Mouse (Mus musculus) kidney, embryonic 15.5 days (tissue): Measurements from ENCODE around the gene Capn5. TPM values are rescaled to one million over a fixed set of nuclear protein-coding genes. Genes with fewer than 3 reads are reported as not detected.

ENCODE experiments used
- ATAC-seq: fragments of 200-750 bp; cut with Nextera tagmentation; replicated peaks from 2 replicates; pipeline ENCODE4 v1.8.0; 2017; ENCODE audit warnings: moderate TSS enrichment; ENCODE audit not compliant: low FRiP score
- H3K27ac ChIP-seq: fragments of 300-500 bp; sonication (generic); 2 replicates; pipeline ENCODE4 v1.5.1; 2015; ENCODE audit warnings: mild to moderate bottlenecking, inconsistent platforms
- H3K27me3 ChIP-seq: fragments of 300-500 bp; sonication (generic); 2 replicates; pipeline ENCODE4 v1.6.1; 2015; ENCODE audit warnings: inconsistent platforms
- H3K36me3 ChIP-seq: fragments of 300-500 bp; sonication (generic); 2 replicates; pipeline ENCODE4 v1.6.1; 2015; ENCODE audit warnings: inconsistent platforms
- H3K4me1 ChIP-seq: fragments of 300-500 bp; sonication (generic); 2 replicates; pipeline ENCODE4 v1.6.1; 2015; ENCODE audit warnings: inconsistent platforms
- H3K4me2 ChIP-seq: fragments of 300-500 bp; sonication (generic); 2 replicates; pipeline ENCODE4 v1.6.1; 2015; ENCODE audit warnings: moderate library complexity, mild to moderate bottlenecking, inconsistent platforms
- H3K4me3 ChIP-seq: fragments of 300-500 bp; sonication (generic); replicated peaks from 2 replicates; pipeline ENCODE4 v1.5.1; 2015; ENCODE audit warnings: mild to moderate bottlenecking, inconsistent platforms
- H3K9ac ChIP-seq: fragments of 300-500 bp; sonication (generic); 2 replicates; pipeline ENCODE4 v1.6.1; 2015; ENCODE audit warnings: mild to moderate bottlenecking, inconsistent platforms
- H3K9me3 ChIP-seq: fragments of 300-500 bp; sonication (generic); replicated peaks from 2 replicates; pipeline ENCODE4 v1.6.1; 2016; ENCODE audit warnings: inconsistent platforms
- WGBS: fragments of 180-500 bp; shearing (Covaris S2); methylation state at CpG from one replicate; pipeline ENCODE4 v1.1.7; 2015; ENCODE audit warnings: mixed read lengths; 5-methylcytosine and 5-hydroxymethylcytosine counted together
- polyA plus RNA-seq: library from polyadenylated mRNA; unstranded; fragments of >200 nt; fragmentation: Nextera tagmentation; extraction: Ambion mirVana; gene quantifications from 2 replicates; pipeline ENCODE4 v1.2.1, GENCODE M21; 2015

Capn5 gene
- polyA plus RNA-seq, 1 experiment from 2014 or later = 12.7 TPM

GRCm38 (mm10) chr7:98157636-98158332 is 20.3 kb downstream of the Capn5 start:
- no peak for ATAC-seq
- Histone ChIP-seq H3K36me3 (no peaks in the 10 kb centered on the region), H3K9me3 (no peaks in the 10 kb centered on the region), H3K4me2 (no peak overlapping the region), H3K4me1 (peaks cover 72% of the 10 kb centered on the region), H3K27me3 (no peaks in the 10 kb centered on the region), H3K9ac (no peak overlapping the region), H3K4me3 (no peak overlapping the region), H3K27ac (peak overlapping the region; percentile 81)
- 65% methylated on average over 5 of the region's 5 CpGs for WGBS

GRCm38 (mm10) chr7:98156280-98156665 is 21.8 kb downstream of the Capn5 start:
- H3K36me3 ChIP-seq = no peaks in the 10 kb centered on the region
- H3K4me3 ChIP-seq = no peak overlapping the region
- H3K4me1 ChIP-seq = peaks cover 72% of the 10 kb centered on the region
- H3K27ac ChIP-seq = peak overlapping the region; percentile 42; the same call in 1 of the 2 replicates
- no peak overlapping the region for H3K9ac ChIP-seq
- 57% methylated on average over 3 of the region's 3 CpGs for WGBS
- no peaks in the 10 kb centered on the region for H3K27me3 ChIP-seq
- H3K9me3 ChIP-seq = no peaks in the 10 kb centered on the region
- no peak overlapping the region for H3K4me2 ChIP-seq
- no peak for ATAC-seq

- Histone ChIP-seq H3K4me1 (peaks cover 71% of the 10 kb centered on the region), H3K9me3 (no peaks in the 10 kb centered on the region), H3K36me3 (no peaks in the 10 kb centered on the region), H3K4me3 (no peak overlapping the region), H3K27ac (peak overlapping the region; percentile 66; the same call in 1 of the 2 replicates), H3K4me2 (no peak overlapping the region), H3K27me3 (no peaks in the 10 kb centered on the region), H3K9ac (no peak overlapping the region)
- no peak for ATAC-seq
- WGBS = 27% methylated on average over 7 of the region's 8 CpGs
Measured at GRCm38 (mm10) chr7:98155546-98156279, 22.4 kb downstream of the Capn5 start.

GRCm38 (mm10) chr7:98153892-98154291 is 24.2 kb downstream of the Capn5 start:
- H3K4me3 ChIP-seq = no peak overlapping the region
- H3K9me3 ChIP-seq = no peaks in the 10 kb centered on the region
- no peaks in the 10 kb centered on the region for H3K36me3 ChIP-seq
- peaks cover 71% of the 10 kb centered on the region for H3K4me1 ChIP-seq
- H3K4me2 ChIP-seq = no peak overlapping the region
- H3K9ac ChIP-seq = no peak overlapping the region
- 71% methylated on average over 5 of the region's 5 CpGs for WGBS
- H3K27me3 ChIP-seq = no peaks in the 10 kb centered on the region
- no peak overlapping the region for H3K27ac ChIP-seq
- no peak for ATAC-seq

- Histone ChIP-seq H3K9ac (no peak overlapping the region), H3K4me3 (no peak overlapping the region), H3K4me2 (no peak overlapping the region), H3K27me3 (no peaks in the 10 kb centered on the region), H3K4me1 (peaks cover 68% of the 10 kb centered on the region), H3K27ac (no peak overlapping the region), H3K9me3 (no peaks in the 10 kb centered on the region), H3K36me3 (no peaks in the 10 kb centered on the region)
- ATAC-seq = no peak
- 51% methylated on average over 3 of the region's 3 CpGs for WGBS
Measured at GRCm38 (mm10) chr7:98153345-98153744, 24.7 kb downstream of the Capn5 start.

- Histone ChIP-seq H3K9ac (no peak overlapping the region), H3K4me2 (no peak overlapping the region), H3K27me3 (no peaks in the 10 kb centered on the region), H3K27ac (no peak overlapping the region), H3K4me1 (peaks cover 68% of the 10 kb centered on the region), H3K36me3 (no peaks in the 10 kb centered on the region), H3K4me3 (no peak overlapping the region), H3K9me3 (no peaks in the 10 kb centered on the region)
- ATAC-seq = no peak
- WGBS = 31% methylated on average over 8 of the region's 8 CpGs
Measured at GRCm38 (mm10) chr7:98152400-98152799, 25.7 kb downstream of the Capn5 start.

- H3K9ac ChIP-seq = no peak overlapping the region
- no peak overlapping the region for H3K4me2 ChIP-seq
- ATAC-seq = no peak
- WGBS = 53% methylated on average over 5 of the region's 5 CpGs
- H3K9me3 ChIP-seq = no peaks in the 10 kb centered on the region
- H3K36me3 ChIP-seq = no peaks in the 10 kb centered on the region
- H3K27ac ChIP-seq = no peak overlapping the region
- peaks cover 58% of the 10 kb centered on the region for H3K4me1 ChIP-seq
- no peak overlapping the region for H3K4me3 ChIP-seq
- no peaks in the 10 kb centered on the region for H3K27me3 ChIP-seq
Measured at GRCm38 (mm10) chr7:98150525-98150924, 27.5 kb downstream of the Capn5 start.

GRCm38 (mm10) chr7:98149802-98150201 is 28.3 kb downstream of the Capn5 start:
- Histone ChIP-seq H3K9ac (no peak overlapping the region), H3K9me3 (no peaks in the 10 kb centered on the region), H3K27ac (peak overlapping the region; percentile 67), H3K4me1 (peaks cover 54% of the 10 kb centered on the region), H3K36me3 (no peaks in the 10 kb centered on the region), H3K4me2 (no peak overlapping the region), H3K4me3 (no peak overlapping the region), H3K27me3 (no peaks in the 10 kb centered on the region)
- no peak; the same call in 1 of the 2 replicates for ATAC-seq
- WGBS = 26% methylated on average over 3 of the region's 3 CpGs

- WGBS = 71% methylated on average over 10 of the region's 10 CpGs
- H3K27ac ChIP-seq = peak overlapping the region; percentile 67
Measured at GRCm38 (mm10) chr7:98148721-98149407, 29.2 kb downstream of the Capn5 start.

GRCm38 (mm10) chr7:98147766-98148165 is 30.3 kb downstream of the Capn5 start:
- Histone ChIP-seq H3K27ac (no peak overlapping the region), H3K4me2 (no peak overlapping the region), H3K4me1 (peaks cover 64% of the 10 kb centered on the region), H3K9ac (no peak overlapping the region), H3K9me3 (no peaks in the 10 kb centered on the region), H3K36me3 (no peaks in the 10 kb centered on the region), H3K27me3 (no peaks in the 10 kb centered on the region), H3K4me3 (no peak overlapping the region)
- ATAC-seq = no peak
- 54% methylated on average over 8 of the region's 8 CpGs for WGBS

More at GRCm38 (mm10) chr7:98148721-98149407, 29.2 kb downstream of the Capn5 start:
- Histone ChIP-seq H3K9me3 (no peaks in the 10 kb centered on the region), H3K4me2 (no peak overlapping the region), H3K4me1 (peaks cover 55% of the 10 kb centered on the region), H3K36me3 (no peaks in the 10 kb centered on the region), H3K27me3 (no peaks in the 10 kb centered on the region), H3K9ac (no peak overlapping the region), H3K4me3 (no peak overlapping the region)
- ATAC-seq = no peak

- ATAC-seq = no peak
- WGBS = 54% methylated on average over 8 of the region's 8 CpGs
- no peak overlapping the region for H3K9ac ChIP-seq
Measured at GRCm38 (mm10) chr7:98146447-98146845, 31.6 kb downstream of the Capn5 start.

GRCm38 (mm10) chr7:98145842-98146446 is 32.1 kb downstream of the Capn5 start:
- no peak overlapping the region for H3K4me2 ChIP-seq
- no peak overlapping the region for H3K9ac ChIP-seq
- no peaks in the 10 kb centered on the region for H3K36me3 ChIP-seq
- no peak overlapping the region for H3K27ac ChIP-seq
- H3K4me3 ChIP-seq = no peak overlapping the region
- ATAC-seq = no peak
- no peaks in the 10 kb centered on the region for H3K9me3 ChIP-seq
- H3K27me3 ChIP-seq = no peaks in the 10 kb centered on the region
- H3K4me1 ChIP-seq = peaks cover 63% of the 10 kb centered on the region
- WGBS = 78% methylated on average over 12 of the region's 12 CpGs

More at GRCm38 (mm10) chr7:98146447-98146845, 31.6 kb downstream of the Capn5 start:
- H3K4me2 ChIP-seq = no peak overlapping the region
- no peaks in the 10 kb centered on the region for H3K9me3 ChIP-seq
- no peaks in the 10 kb centered on the region for H3K36me3 ChIP-seq
- H3K4me3 ChIP-seq = no peak overlapping the region
- H3K27me3 ChIP-seq = no peaks in the 10 kb centered on the region
- no peak overlapping the region for H3K27ac ChIP-seq
- peaks cover 64% of the 10 kb centered on the region for H3K4me1 ChIP-seq
